Mouse (Mus musculus) MEL (cell line): ENCODE measurements around the gene Rapgef1. TPM values are rescaled to one million over a fixed set of nuclear protein-coding genes. Genes with fewer than 3 reads are reported as not detected.
A peak's percentile ranks its signal among the peaks of the same experiment; 100 is the strongest.

Experiments
- DNase-seq: peaks from one replicate; pipeline ENCODE4 v3.0.0; 2011; ENCODE audit warnings: low read depth, low spot score
- H3K27ac ChIP-seq: 2 replicates; pipeline ENCODE4 v1.5.1; 2012; ENCODE audit warnings: low read depth, mild to moderate bottlenecking, control low read depth, low read length, moderate library complexity; ENCODE audit not compliant: control insufficient read depth
- H3K27me3 ChIP-seq, 2 experiments: fragments of 150-350 bp in 1 of 2; sonication (generic) in 1 of 2; 2 replicates each; pipeline ENCODE4 v1.6.1; 2012; ENCODE audit warnings: low read length in 2 of 2, mild to moderate bottlenecking in 2 of 2, improper control_type of control experiment in 1 of 2, moderate library complexity in 1 of 2; ENCODE audit not compliant: insufficient read depth in 2 of 2, control insufficient read depth in 1 of 2
- H3K36me3 ChIP-seq, 2 experiments: 2 replicates each; pipeline ENCODE4 v1.6.1; 2012 to 2014; ENCODE audit warnings: low read length in 2 of 2, improper control_type of control experiment in 1 of 2, inconsistent platforms in 1 of 2, mild to moderate bottlenecking in 1 of 2; ENCODE audit not compliant: insufficient read depth in 2 of 2, control insufficient read depth in 1 of 2
- H3K4me1 ChIP-seq, 2 experiments: fragments of 150-350 bp in 1 of 2; sonication (generic) in 1 of 2; 2 replicates each; pipeline ENCODE4 v1.6.1; 2012; ENCODE audit warnings: low read length in 2 of 2, improper control_type of control experiment in 1 of 2, mild to moderate bottlenecking in 1 of 2; ENCODE audit not compliant: insufficient read depth in 2 of 2, control insufficient read depth in 1 of 2
- H3K4me3 ChIP-seq, 2 experiments: fragments of 150-350 bp in 1 of 2; sonication (generic) in 1 of 2; 2 replicates each; pipeline ENCODE4 v1.5.1; 2012; ENCODE audit warnings: low read depth in 2 of 2, low read length in 2 of 2, mild to moderate bottlenecking in 2 of 2, moderate library complexity in 2 of 2, control low read depth in 1 of 2, improper control_type of control experiment in 1 of 2; ENCODE audit not compliant: control insufficient read depth in 1 of 2, insufficient read depth in 1 of 2
- H3K79me2 ChIP-seq: 2 replicates; pipeline ENCODE4 v1.6.1; 2012; ENCODE audit warnings: mild to moderate bottlenecking, low read length, moderate library complexity; ENCODE audit not compliant: control insufficient read depth, poor library complexity, insufficient read depth
- H3K9ac ChIP-seq: 2 replicates; pipeline ENCODE4 v1.6.1; 2012; ENCODE audit warnings: low read depth, mild to moderate bottlenecking, control low read depth, low read length, moderate library complexity; ENCODE audit not compliant: control insufficient read depth, poor library complexity, severe bottlenecking
- H3K9me3 ChIP-seq: fragments of 150-350 bp; sonication (generic); replicated peaks from 2 replicates; pipeline ENCODE4 v1.6.1; 2012; ENCODE audit warnings: mild to moderate bottlenecking, low read length, improper control_type of control experiment, moderate library complexity; ENCODE audit not compliant: insufficient read depth
- CHD1 ChIP-seq: IDR thresholded peaks from 2 replicates; pipeline ENCODE4 v1.6.1; 2012; ENCODE audit warnings: low read depth, mild to moderate bottlenecking, inconsistent platforms, low read length, improper control_type of control experiment
- E2F4 ChIP-seq: IDR thresholded peaks from 2 replicates; pipeline ENCODE4 v1.6.1; 2011; ENCODE audit warnings: low read depth, low read length, improper control_type of control experiment, borderline replicate concordance
- ELF1 ChIP-seq: IDR thresholded peaks from 2 replicates; pipeline ENCODE4 v1.6.1; 2014; ENCODE audit warnings: low read depth, mild to moderate bottlenecking, inconsistent platforms, low read length, improper control_type of control experiment, moderate library complexity
- EP300 ChIP-seq, 2 experiments: IDR thresholded peaks; 2 replicates each; pipeline ENCODE4 v1.6.1; 2011; ENCODE audit warnings: improper control_type of control experiment in 2 of 2, low read length in 2 of 2, low read depth in 1 of 2, mild to moderate bottlenecking in 1 of 2
- ETS1 ChIP-seq: IDR thresholded peaks from 2 replicates; pipeline ENCODE4 v1.6.1; 2012; ENCODE audit warnings: low read depth, mild to moderate bottlenecking, inconsistent platforms, low read length, improper control_type of control experiment, moderate library complexity
- GATA1 ChIP-seq: IDR thresholded peaks from 2 replicates; pipeline ENCODE4 v1.6.1; 2011; ENCODE audit warnings: low read depth, low read length, improper control_type of control experiment
- HCFC1 ChIP-seq: IDR thresholded peaks from 2 replicates; pipeline ENCODE4 v1.6.1; 2012; ENCODE audit warnings: low read depth, mild to moderate bottlenecking, inconsistent platforms, low read length, improper control_type of control experiment, moderate library complexity
- JUND ChIP-seq: IDR thresholded peaks from 2 replicates; pipeline ENCODE4 v1.6.1; 2011; ENCODE audit warnings: low read depth, mild to moderate bottlenecking, improper control_type of control experiment, low read length
- MAX ChIP-seq: IDR thresholded peaks from 2 replicates; pipeline ENCODE4 v1.6.1; 2011; ENCODE audit warnings: low read length, improper control_type of control experiment
- MAZ ChIP-seq: IDR thresholded peaks from 2 replicates; pipeline ENCODE4 v1.6.1; 2012; ENCODE audit warnings: low read depth, mild to moderate bottlenecking, inconsistent platforms, low read length, improper control_type of control experiment
- MYB ChIP-seq: IDR thresholded peaks from 2 replicates; pipeline ENCODE4 v1.6.1; 2011; ENCODE audit warnings: mild to moderate bottlenecking, low read depth, low read length, improper control_type of control experiment
- MYC ChIP-seq: IDR thresholded peaks from 2 replicates; pipeline ENCODE4 v1.6.1; 2011; ENCODE audit warnings: low read depth, mild to moderate bottlenecking, low read length, improper control_type of control experiment, moderate library complexity
- RAD21 ChIP-seq: IDR thresholded peaks from 2 replicates; pipeline ENCODE4 v1.6.1; 2011; ENCODE audit warnings: mild to moderate bottlenecking, low read depth, low read length, improper control_type of control experiment
- TAL1 ChIP-seq: IDR thresholded peaks from 2 replicates; pipeline ENCODE4 v1.6.1; 2012; ENCODE audit warnings: mild to moderate bottlenecking, inconsistent platforms, low read length, moderate library complexity, mixed read lengths
- TBP ChIP-seq: IDR thresholded peaks from 2 replicates; pipeline ENCODE4 v1.8.0; 2011; ENCODE audit warnings: low read depth, low read length, improper control_type of control experiment
- TCF12 ChIP-seq: IDR thresholded peaks from 2 replicates; pipeline ENCODE4 v1.6.1; 2014; ENCODE audit warnings: low read depth, mild to moderate bottlenecking, inconsistent platforms, low read length, improper control_type of control experiment, moderate library complexity
- USF1 ChIP-seq: IDR thresholded peaks from 2 replicates; pipeline ENCODE4 v1.6.1; 2014; ENCODE audit warnings: low read depth, mild to moderate bottlenecking, inconsistent platforms, low read length, improper control_type of control experiment, moderate library complexity
- ZMIZ1 ChIP-seq: IDR thresholded peaks from 2 replicates; pipeline ENCODE4 v1.6.1; 2012; ENCODE audit warnings: low read depth, mild to moderate bottlenecking, inconsistent platforms, low read length, improper control_type of control experiment, moderate library complexity
- ZNF384 ChIP-seq: IDR thresholded peaks from 2 replicates; pipeline ENCODE4 v1.6.1; 2012; ENCODE audit warnings: low read depth, mild to moderate bottlenecking, inconsistent platforms, low read length, improper control_type of control experiment
- polyA plus RNA-seq, 2 experiments: library from polyadenylated mRNA; stranded (reverse) in 1 of 2; unstranded in 1 of 2; fragments of >175 nt in 1 of 2; fragments of >200 nt in 1 of 2; gene quantifications; 2 replicates each; pipeline versions ENCODE4 v1.2.1 to v1.2.4; 2012; ENCODE audit warnings: low replicate concordance in 2 of 2, low read depth in 1 of 2; ENCODE audit not compliant: insufficient read length in 2 of 2, insufficient read depth in 1 of 2, missing spikeins in 1 of 2
- total RNA-seq: library from RNA; depleted of rRNA; stranded (reverse); fragments of 300-350 nt; gene quantifications from 2 replicates; pipeline ENCODE4 v1.2.3, GENCODE M21; 2012

The Rapgef1 gene
- total and polyA plus RNA-seq, 3 experiments: 57.2 to 88.3 (median 77.0) TPM

- no peak for TF ChIP-seq MYB
- TF ChIP-seq EP300 (IDR thresholded peaks at IDR 0.05; ENCODE audit: low read depth in 1 of 2, low read length in 2 of 2): peak; percentile 82 to 88
- no peak for TF ChIP-seq HCFC1
- TF ChIP-seq ELF1: 0 out of 2 replicates have a peak, but pooled peaks have one; percentile 15
- TF ChIP-seq TAL1: peak; percentile 89
- peak; percentile 86 for TF ChIP-seq TCF12
- no peak for TF ChIP-seq ZNF384
- no peak for TF ChIP-seq CHD1
- TF ChIP-seq JUND: no peak; the same call in 1 of the 2 replicates
Observed at GRCm38 (mm10) chr2:29633101-29633554, 13.6 kb downstream of the Rapgef1 start (continued).

DNA sequence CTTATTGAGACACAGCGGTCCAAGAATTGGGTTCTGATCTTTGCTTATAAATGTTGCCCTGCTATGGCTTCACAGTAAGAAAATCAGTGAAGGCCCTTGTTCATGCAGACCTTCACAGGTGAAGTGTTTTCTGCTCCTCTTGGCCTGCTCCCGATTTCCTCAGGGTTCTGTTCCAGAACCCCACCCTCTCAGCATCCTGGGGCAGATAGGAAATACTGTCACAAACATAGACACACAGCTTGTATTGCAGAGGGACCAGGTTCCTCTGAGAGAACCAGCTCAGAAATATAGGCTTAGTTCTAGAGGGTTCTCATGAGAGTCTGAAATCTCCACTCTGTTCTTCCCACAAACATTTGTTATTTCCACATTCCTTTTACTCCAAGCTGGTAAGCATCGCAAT, 14.3 kb downstream of the Rapgef1 start:
- TF ChIP-seq MYB: no peak
- TF ChIP-seq ZMIZ1: no peak
- no peak for TF ChIP-seq GATA1
- no peak for TF ChIP-seq MYC
- TF ChIP-seq CHD1: no peak
- no peak for TF ChIP-seq E2F4
- TF ChIP-seq USF1: no peak
- no peak for TF ChIP-seq RAD21
- TF ChIP-seq MAX: no peak
- TF ChIP-seq TBP: no peak
- TF ChIP-seq ZNF384: no peak
- no peak for TF ChIP-seq MAZ
- Histone ChIP-seq H3K36me3 (peaks cover 0 to 33% of the 10 kb centered on the region in 2 experiments; a peak in 2 of 4 replicates), H3K4me1 (peaks cover 19 to 43% of the 10 kb centered on the region in 2 experiments), H3K4me3 (no peak overlapping the region), H3K27ac (peak overlapping the region; percentile 92), H3K27me3 (no peaks in the 10 kb centered on the region), H3K79me2 (peaks cover 60% of the 10 kb centered on the region), H3K9ac (no peak overlapping the region), H3K9me3 (no peaks in the 10 kb centered on the region)
- no peak for DNase-seq

DNA sequence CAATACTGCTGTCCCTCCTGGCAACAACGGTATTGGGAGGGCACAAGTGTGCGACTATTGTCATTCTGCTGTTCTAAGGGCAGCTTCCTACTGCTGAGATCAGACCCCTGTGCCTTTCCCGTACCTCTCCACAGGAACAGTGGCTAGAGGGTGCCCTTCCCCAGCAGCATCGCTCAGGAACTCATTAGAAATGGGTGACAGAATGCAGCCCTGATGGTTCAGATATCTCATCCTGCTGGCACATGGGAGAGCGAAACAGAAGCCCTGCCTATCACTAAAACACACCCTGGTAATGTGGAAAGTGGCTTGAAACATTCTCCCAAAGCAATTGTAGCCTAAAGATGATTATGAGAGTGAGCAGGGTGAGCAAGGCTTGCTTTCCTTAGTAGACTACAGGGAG, 15.0 kb downstream of the Rapgef1 start:
- H3K27ac ChIP-seq: no peak overlapping the region
- H3K9ac ChIP-seq: no peak overlapping the region
- H3K4me3 ChIP-seq: no peak overlapping the region
- peaks cover 19 to 36% of the 10 kb centered on the region in 2 experiments for H3K4me1 ChIP-seq
- no peaks in the 10 kb centered on the region for H3K9me3 ChIP-seq
- DNase-seq: no peak
- H3K36me3 ChIP-seq: peaks cover 0 to 31% of the 10 kb centered on the region in 2 experiments; a peak in 2 of 4 replicates
- no peak for TF ChIP-seq MAZ
- no peak for TF ChIP-seq ETS1
- TF ChIP-seq E2F4: no peak
- no peaks in the 10 kb centered on the region for H3K27me3 ChIP-seq
- H3K79me2 ChIP-seq: peaks cover 55% of the 10 kb centered on the region
